Mouse (Mus musculus) embryonic fibroblast, embryonic 13.5 days (primary cell): Measurements from ENCODE around the gene Ppm1b.

ENCODE experiments used
- CTCF ChIP-seq: IDR thresholded peaks from 2 replicates; pipeline ENCODE4 v1.5.1; 2011; ENCODE audit warnings: mild to moderate bottlenecking, control low read depth, low read length, moderate library complexity, borderline replicate concordance; ENCODE audit not compliant: insufficient read depth
- POLR2A ChIP-seq: IDR thresholded peaks from 2 replicates; pipeline ENCODE4 v1.6.1; 2011; ENCODE audit warnings: low read depth, mild to moderate bottlenecking, control low read depth, low read length, moderate library complexity

GRCm38 (mm10) chr17:84927580-84927979 lies 29.0 kb upstream of the Ppm1b start:
- no peak for TF ChIP-seq CTCF
- no peak for TF ChIP-seq POLR2A
